Mouse (Mus musculus) CH12.LX (cell line): ENCODE results near the gene Vti1a. TPM values are rescaled to one million over a fixed set of nuclear protein-coding genes. Genes with fewer than 3 reads are reported as not detected.

Experiments
- DNase-seq: peaks from one replicate; pipeline ENCODE4 v3.0.0-alpha.2; 2013; ENCODE audit errors: extremely low read depth
- H3K27ac ChIP-seq: 2 replicates; pipeline ENCODE4 v1.5.1; 2012; ENCODE audit warnings: low read depth, mild to moderate bottlenecking, control low read depth, moderate library complexity; ENCODE audit not compliant: insufficient read depth
- H3K27me3 ChIP-seq: replicated peaks from 2 replicates; pipeline ENCODE3; 2012; ENCODE audit warnings: inconsistent platforms
- H3K36me3 ChIP-seq, 2 experiments: replicated peaks in 1 of 2; 2 replicates each; pipeline versions ENCODE3 to v1.6.1; 2012; ENCODE audit warnings: inconsistent platforms in 1 of 2, low read length in 1 of 2, mild to moderate bottlenecking in 1 of 2, mixed read lengths in 1 of 2, moderate library complexity in 1 of 2; ENCODE audit not compliant: control insufficient read depth in 1 of 2, insufficient read depth in 1 of 2
- H3K4me1 ChIP-seq, 2 experiments: 2 replicates each; pipeline ENCODE4 v1.6.1; 2012; ENCODE audit warnings: inconsistent platforms in 1 of 2, moderate library complexity in 1 of 2; ENCODE audit not compliant: insufficient read depth in 2 of 2, control insufficient read depth in 1 of 2
- H3K4me2 ChIP-seq: 2 replicates; pipeline ENCODE4 v1.6.1; 2012; ENCODE audit warnings: low read depth, mild to moderate bottlenecking, control low read depth; ENCODE audit not compliant: poor library complexity, insufficient read depth, severe bottlenecking
- H3K4me3 ChIP-seq, 3 experiments: fragments of 150-350 bp in 1 of 3; sonication (generic) in 1 of 3; replicated peaks in 1 of 3; 2 replicates each; pipeline versions ENCODE3 to v1.5.1; 2011 to 2012; ENCODE audit warnings: low read depth in 2 of 3, low read length in 2 of 3, mild to moderate bottlenecking in 2 of 3, moderate library complexity in 2 of 3, control low read depth in 1 of 3, improper control_type of control experiment in 1 of 3, inconsistent platforms in 1 of 3, mixed read lengths in 1 of 3; ENCODE audit not compliant: poor library complexity in 1 of 3
- H3K79me2 ChIP-seq: replicated peaks from 2 replicates; pipeline ENCODE4 v1.6.1; 2012; ENCODE audit warnings: mild to moderate bottlenecking, moderate library complexity; ENCODE audit not compliant: control insufficient read depth, poor library complexity, insufficient read depth, severe bottlenecking; ENCODE audit errors: extremely low read depth
- H3K9ac ChIP-seq: 2 replicates; pipeline ENCODE4 v1.6.1; 2012; ENCODE audit warnings: low read depth, mild to moderate bottlenecking, control low read depth, moderate library complexity; ENCODE audit not compliant: insufficient read depth
- H3K9me3 ChIP-seq: replicated peaks from 2 replicates; pipeline ENCODE3; 2012; ENCODE audit warnings: low read length, inconsistent platforms, mixed read lengths
- HCFC1 ChIP-seq: IDR thresholded peaks from 2 replicates; pipeline ENCODE4 v1.6.1; 2012; ENCODE audit warnings: low read depth, mild to moderate bottlenecking, inconsistent platforms, low read length, improper control_type of control experiment
- MAFK ChIP-seq: IDR thresholded peaks from 2 replicates; pipeline ENCODE4 v1.6.1; 2011; ENCODE audit warnings: low read length, improper control_type of control experiment; ENCODE audit not compliant: insufficient replicate concordance
- MAX ChIP-seq: IDR thresholded peaks from 2 replicates; pipeline ENCODE4 v1.6.1; 2011; ENCODE audit warnings: low read length, improper control_type of control experiment
- MEF2A ChIP-seq: IDR thresholded peaks from 2 replicates; pipeline ENCODE4 v1.6.1; 2014; ENCODE audit warnings: low read depth, mild to moderate bottlenecking, inconsistent platforms, low read length, improper control_type of control experiment, borderline replicate concordance
- NELFE ChIP-seq: IDR thresholded peaks from 2 replicates; pipeline ENCODE4 v1.6.1; 2011; ENCODE audit warnings: low read depth, low read length, improper control_type of control experiment
- NRF1 ChIP-seq: IDR thresholded peaks from 2 replicates; pipeline ENCODE4 v1.6.1; 2014; ENCODE audit warnings: low read depth, mild to moderate bottlenecking, inconsistent platforms, low read length, improper control_type of control experiment, moderate library complexity
- PAX5 ChIP-seq: IDR thresholded peaks from 2 replicates; pipeline ENCODE4 v1.6.1; 2012; ENCODE audit warnings: low read length, inconsistent platforms, mixed read lengths
- POLR2AphosphoS2 ChIP-seq: IDR thresholded peaks from 2 replicates; pipeline ENCODE4 v1.6.1; 2011; ENCODE audit warnings: low read depth, low read length, improper control_type of control experiment
- USF1 ChIP-seq: IDR thresholded peaks from 2 replicates; pipeline ENCODE4 v1.6.1; 2014; ENCODE audit warnings: low read depth, mild to moderate bottlenecking, inconsistent platforms, low read length, improper control_type of control experiment
- ZC3H11A ChIP-seq: IDR thresholded peaks from 2 replicates; pipeline ENCODE4 v1.6.1; 2012; ENCODE audit warnings: low read depth, mild to moderate bottlenecking, inconsistent platforms, low read length, improper control_type of control experiment
- dilution Hi-C: fragments of 300-500 bp; cut with MboI; formaldehyde crosslinking; loops from 2 replicates; pipeline ENCODE4 v1.14.3; 2020; ENCODE audit warnings: low sequenced_read_pairs; ENCODE audit not compliant: extremely low pct_unique_long_range_greater_than_20kb, extremely low pct_ligation_motif_present
- in situ Hi-C: fragments of 300-500 bp; cut with MboI; formaldehyde crosslinking; loops from 3 replicates; pipeline ENCODE4 v1.14.3; 2019; ENCODE audit warnings: low sequenced_read_pairs, low pct_ligation_motif_present, low pct_unique_long_range_greater_than_20kb, mixed read lengths
- polyA plus RNA-seq: library from polyadenylated mRNA; unstranded; fragments of >175 nt; gene quantifications from 2 replicates; pipeline ENCODE4 v1.2.1, GENCODE M21; 2012; ENCODE audit warnings: low read depth; ENCODE audit not compliant: insufficient read length
- total RNA-seq, 2 experiments: library from RNA; depleted of rRNA; stranded (reverse); fragments of 300-350 nt in 1 of 2; fragments of >200 nt in 1 of 2; gene quantifications; 2 replicates each; pipeline ENCODE4 v1.2.3; 2012 to 2014

Vti1a gene
- total and polyA plus RNA-seq, 3 experiments = 22.3 to 27.6 (median 23.5) TPM

DNA sequence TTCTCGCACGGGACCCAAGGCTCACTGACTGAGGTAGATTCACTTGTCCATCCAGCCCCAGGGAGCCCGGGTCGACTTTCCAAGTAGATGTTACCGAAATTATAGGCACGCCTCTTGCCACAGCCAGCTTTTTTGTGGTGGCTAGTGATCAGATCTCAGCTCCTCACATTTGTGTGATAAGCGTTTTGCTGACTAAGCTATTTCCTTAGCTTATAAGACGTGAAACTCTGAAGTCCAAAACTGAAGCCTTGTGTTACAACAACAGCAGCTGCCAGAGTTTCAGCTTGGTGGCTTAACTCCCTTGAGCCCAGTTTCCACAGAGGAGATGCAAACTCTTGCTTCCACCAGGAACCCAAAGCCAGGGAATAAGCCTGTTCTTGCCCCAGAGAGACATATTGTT lies 6.5 kb downstream of the Vti1a start:
- TF ChIP-seq POLR2AphosphoS2 = no peak
- peak; percentile 93 for TF ChIP-seq MAFK
- DNase-seq = no peak
- no peak overlapping the region for H3K27ac ChIP-seq
- peaks cover 20 to 63% of the 10 kb centered on the region in 2 experiments for H3K36me3 ChIP-seq
- H3K4me3 ChIP-seq = no peak overlapping the region
- H3K27me3 ChIP-seq = no peaks in the 10 kb centered on the region
- no peak overlapping the region for H3K4me2 ChIP-seq
- dilution Hi-C loops (no loop called here), in situ Hi-C loops (no loop called here)
- H3K79me2 ChIP-seq = peaks cover 18% of the 10 kb centered on the region
- no peak overlapping the region for H3K9ac ChIP-seq
- peaks cover 0 to 15% of the 10 kb centered on the region in 2 experiments; a peak in 2 of 4 replicates for H3K4me1 ChIP-seq
- no peaks in the 10 kb centered on the region for H3K9me3 ChIP-seq

DNA sequence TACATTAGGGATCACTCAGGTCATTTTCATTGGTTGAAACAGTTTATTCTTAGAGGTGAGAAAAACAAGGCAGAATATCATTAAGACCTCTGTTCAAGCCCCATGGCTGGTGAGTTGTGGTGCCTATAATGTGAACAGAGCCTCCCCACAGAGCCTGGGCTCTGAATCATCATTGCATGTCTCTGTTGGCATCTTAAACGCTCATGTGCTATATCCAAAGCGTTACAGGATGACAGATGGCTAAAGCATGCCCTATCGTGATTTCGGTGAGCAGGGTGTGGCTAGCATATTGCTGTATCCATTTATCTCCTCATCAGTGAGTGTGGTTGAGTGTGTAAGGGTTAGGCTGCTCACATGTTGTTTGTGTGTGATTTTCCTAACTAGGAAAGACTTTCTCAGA lies 11.4 kb downstream of the Vti1a start:
- Histone ChIP-seq H3K4me2 (no peak overlapping the region), H3K9me3 (no peaks in the 10 kb centered on the region), H3K36me3 (peaks cover 50 to 91% of the 10 kb centered on the region in 2 experiments), H3K79me2 (no peaks in the 10 kb centered on the region), H3K27ac (no peak overlapping the region), H3K4me3 (no peak overlapping the region), H3K9ac (no peak overlapping the region), H3K27me3 (no peaks in the 10 kb centered on the region), H3K4me1 (no peaks in the 10 kb centered on the region)
- in situ Hi-C loops (loop anchor here (5.0 kb wide), 1 partner anchor 105 kb away; no protein-coding TSS in a partner anchor), dilution Hi-C loops (no loop called here)
- TF ChIP-seq NRF1 (no peak), NELFE (no peak), HCFC1 (no peak), PAX5 (no peak), MEF2A (no peak), MAX (no peak), USF1 (no peak)
- DNase-seq = no peak

DNA sequence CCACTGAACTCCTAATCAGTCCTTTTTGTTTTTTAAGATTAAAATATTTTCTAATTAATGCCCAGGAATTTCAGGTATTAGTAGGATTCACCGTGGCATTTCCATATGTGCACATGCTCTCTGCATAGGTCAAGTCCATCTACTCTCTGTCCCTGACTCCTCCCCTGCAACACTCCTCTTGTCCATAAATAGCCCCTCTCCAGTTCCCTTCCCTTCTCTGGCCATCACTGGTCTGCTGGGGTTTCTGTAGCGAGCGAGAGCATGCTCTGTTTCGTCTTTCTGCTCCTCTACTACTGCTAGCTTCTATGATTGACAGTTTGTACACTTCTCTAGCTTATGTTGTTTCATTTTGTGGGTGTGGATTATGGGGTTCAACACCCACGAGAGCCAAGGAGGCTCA lies 15.7 kb downstream of the Vti1a start:
- Histone ChIP-seq H3K27me3 (no peaks in the 10 kb centered on the region), H3K36me3 (peaks cover 37 to 78% of the 10 kb centered on the region in 2 experiments), H3K9me3 (no peaks in the 10 kb centered on the region), H3K4me2 (no peak overlapping the region), H3K79me2 (no peaks in the 10 kb centered on the region), H3K4me1 (no peaks in the 10 kb centered on the region), H3K27ac (no peak overlapping the region), H3K4me3 (no peak overlapping the region), H3K9ac (no peak overlapping the region)
- no peak for DNase-seq
- in situ Hi-C loops = no loop called here
- dilution Hi-C loops = no loop called here
- TF ChIP-seq ZC3H11A = no peak
- TF ChIP-seq, all 38 proteins: peak for 0
